Mouse (Mus musculus) liver, adult 2 months (tissue): Measurements from ENCODE around the gene Olfr750. TPM values are rescaled to one million over a fixed set of nuclear protein-coding genes. Genes with fewer than 3 reads are reported as not detected.

Experiments used
- DNase-seq: peaks from one replicate; pipeline ENCODE4 v3.0.0-alpha.2; 2011; ENCODE audit warnings: low read depth, low spot score; ENCODE audit errors: extremely low read depth
- H3K27ac ChIP-seq: fragments of 200-500 bp; replicated peaks from 2 replicates; pipeline ENCODE4 v1.5.1; 2012; ENCODE audit warnings: low read depth, mild to moderate bottlenecking, control low read depth, inconsistent platforms, low read length; ENCODE audit not compliant: insufficient read depth
- H3K27me3 ChIP-seq: fragments of 200-500 bp; 2 replicates; pipeline ENCODE4 v1.6.1; 2012; ENCODE audit warnings: mild to moderate bottlenecking, moderate library complexity, low read length, inconsistent platforms; ENCODE audit not compliant: control insufficient read depth, insufficient read depth
- H3K36me3 ChIP-seq: fragments of 200-500 bp; 2 replicates; pipeline ENCODE4 v1.6.1; 2012; ENCODE audit warnings: low read length, inconsistent platforms; ENCODE audit not compliant: control insufficient read depth, insufficient read depth
- H3K4me1 ChIP-seq: fragments of 200-500 bp; 2 replicates; pipeline ENCODE4 v1.6.1; 2011; ENCODE audit warnings: low read length; ENCODE audit not compliant: control insufficient read depth, insufficient read depth
- H3K4me3 ChIP-seq: fragments of 200-500 bp; 2 replicates; pipeline ENCODE4 v1.5.1; 2011; ENCODE audit warnings: low read depth, mild to moderate bottlenecking, control low read depth, low read length, moderate library complexity; ENCODE audit not compliant: insufficient read depth
- H3K79me2 ChIP-seq: fragments of 200-500 bp; 2 replicates; pipeline ENCODE4 v1.6.1; 2012; ENCODE audit warnings: inconsistent platforms, mild to moderate bottlenecking, low read length, moderate library complexity; ENCODE audit not compliant: control insufficient read depth, insufficient read depth
- H3K9ac ChIP-seq: fragments of 200-500 bp; 2 replicates; pipeline ENCODE4 v1.6.1; 2012; ENCODE audit warnings: low read depth, mild to moderate bottlenecking, control low read depth, inconsistent platforms, low read length
- CTCF ChIP-seq: fragments of 200-500 bp; IDR thresholded peaks from 2 replicates; pipeline ENCODE4 v1.5.1; 2011; ENCODE audit warnings: low read depth, low read length, control low read depth
- POLR2A ChIP-seq: fragments of 200-500 bp; IDR thresholded peaks from 2 replicates; pipeline ENCODE4 v1.6.1; 2011; ENCODE audit warnings: low read length, control low read depth; ENCODE audit not compliant: insufficient read depth; ENCODE audit errors: extremely low read depth
- WGBS: fragments of 180-500 bp; shearing (Covaris S2); methylation state at CpG from one replicate; pipeline ENCODE4 v1.1.7; 2018; 5-methylcytosine and 5-hydroxymethylcytosine counted together
- polyA plus RNA-seq: library from polyadenylated mRNA; depleted of rRNA; stranded (reverse); fragments of >200 nt; gene quantifications from 2 replicates; pipeline ENCODE4 v1.2.3, GENCODE M21; 2012
- total RNA-seq: library from RNA; depleted of rRNA; stranded (reverse); fragments of >200 nt; gene quantifications from 2 replicates; pipeline ENCODE4 v1.2.3, GENCODE M21; 2014

Olfr750 gene
- total and polyA plus RNA-seq, 2 experiments, result not detected

- 43% methylated on average over 8 of the region's 9 CpGs for WGBS
- TF ChIP-seq POLR2A (no peak), CTCF (no peak)
- peaks cover 20% of the 10 kb centered on the region for H3K4me1 ChIP-seq
- H3K27ac ChIP-seq, result peak overlapping the region; percentile 80
- H3K79me2 ChIP-seq, result peaks cover 5% of the 10 kb centered on the region; the same call in 1 of the 2 replicates
- H3K27me3 ChIP-seq, result no peaks in the 10 kb centered on the region
- H3K9ac ChIP-seq, result peak overlapping the region; percentile 47; the same call in 1 of the 2 replicates
- no peak for DNase-seq
- H3K36me3 ChIP-seq, result peaks cover 1% of the 10 kb centered on the region; the same call in 1 of the 2 replicates
- no peak overlapping the region for H3K4me3 ChIP-seq
Measured at GRCm38 (mm10) chr14:51094921-51095320, 20.7 kb upstream of the Olfr750 start.

- Histone ChIP-seq H3K4me3 (no peak overlapping the region; the same call in 1 of the 2 replicates), H3K4me1 (peaks cover 20% of the 10 kb centered on the region), H3K27me3 (no peaks in the 10 kb centered on the region), H3K27ac (peak overlapping the region; percentile 89), H3K79me2 (peaks cover 5% of the 10 kb centered on the region; the same call in 1 of the 2 replicates), H3K36me3 (0 out of 2 replicates have a peak, but pooled peaks cover 1% of the 10 kb centered on the region), H3K9ac (peak overlapping the region; percentile 31; the same call in 1 of the 2 replicates)
- peak; percentile 93 for DNase-seq
- 20% methylated on average over 5 of the region's 5 CpGs for WGBS
- TF ChIP-seq POLR2A (0 out of 2 replicates have a peak, but pooled peaks have one; percentile 7), CTCF (no peak)
Measured at GRCm38 (mm10) chr14:51094096-51094875, 20.1 kb upstream of the Olfr750 start.

GRCm38 (mm10) chr14:51093496-51093895, 19.3 kb upstream of the Olfr750 start:
- Histone ChIP-seq H3K4me3 (no peak overlapping the region), H3K9ac (peak overlapping the region; percentile 6; the same call in 1 of the 2 replicates), H3K27ac (peak overlapping the region; percentile 89), H3K27me3 (no peaks in the 10 kb centered on the region), H3K4me1 (peaks cover 18% of the 10 kb centered on the region), H3K36me3 (no peaks in the 10 kb centered on the region), H3K79me2 (peaks cover 5% of the 10 kb centered on the region; the same call in 1 of the 2 replicates)
- 9% methylated on average over 3 of the region's 3 CpGs for WGBS
- TF ChIP-seq POLR2A (no peak), CTCF (no peak)
- DNase-seq, result peak; percentile 72

GRCm38 (mm10) chr14:51092073-51092620, 17.9 kb upstream of the Olfr750 start:
- Histone ChIP-seq H3K79me2 (peaks cover 4% of the 10 kb centered on the region; the same call in 1 of the 2 replicates), H3K9ac (peak overlapping the region; percentile 51), H3K27ac (peak overlapping the region; percentile 69), H3K4me3 (peak overlapping the region; percentile 27; the same call in 1 of the 2 replicates), H3K4me1 (peaks cover 17% of the 10 kb centered on the region), H3K27me3 (no peaks in the 10 kb centered on the region), H3K36me3 (no peaks in the 10 kb centered on the region)
- 38% methylated on average over 8 of the region's 8 CpGs for WGBS
- TF ChIP-seq CTCF (no peak), POLR2A (no peak)
- DNase-seq, result peak; percentile 23

- peaks cover 17% of the 10 kb centered on the region for H3K4me1 ChIP-seq
- no peaks in the 10 kb centered on the region for H3K27me3 ChIP-seq
- H3K4me3 ChIP-seq, result peak within 1 kb of the TSS; percentile 61
- peak within 1 kb of the TSS; percentile 98 for H3K27ac ChIP-seq
- H3K36me3 ChIP-seq, result no peaks in the 10 kb centered on the region
- peak; percentile 86 for DNase-seq
- peak within 1 kb of the TSS; percentile 85 for H3K9ac ChIP-seq
- TF ChIP-seq CTCF (no peak), POLR2A (no peak)
- 3% methylated on average over 33 of the region's 33 CpGs for WGBS
- H3K79me2 ChIP-seq, result no peaks in the 10 kb centered on the region
Measured at GRCm38 (mm10) chr14:51090921-51091900, 17.0 kb upstream of the Olfr750 start, which contains the start of the genes Rnase4 and Ang. TSS of gene Rnase4 (plus strand) at chr14:51091077. TSS of gene Ang (plus strand) at chr14:51091150.
